ENCODE assay signal across 9 mouse cellular contexts in the genomic region with DNA sequence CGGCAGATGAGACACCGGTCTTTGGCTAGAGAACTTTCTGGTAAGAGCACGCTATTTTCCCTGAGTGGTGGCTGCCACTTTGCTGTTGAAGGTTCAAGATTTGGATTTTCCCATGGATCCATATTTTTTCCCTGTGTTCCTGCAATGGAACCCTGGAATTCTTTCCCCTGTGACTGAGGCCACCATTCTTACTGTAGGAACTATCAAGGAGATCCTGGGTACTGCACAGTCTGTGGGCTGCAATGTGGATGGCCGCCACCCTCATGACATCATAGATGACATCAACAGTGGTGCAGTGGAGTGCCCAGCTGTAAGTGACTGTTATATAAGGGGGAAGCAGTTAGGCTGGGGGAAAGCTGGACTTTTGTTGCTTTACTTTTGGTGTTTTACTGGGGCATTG. TPM values are rescaled to one million over a fixed set of nuclear protein-coding genes. Genes with fewer than 3 reads are reported as not detected.
DNase-seq lines count a peak whose midpoint lies in the region; ATAC-seq and TF ChIP-seq lines count a peak whose summit lies in the region.
"Had no signal": no experiment of that assay in that cellular context is flagged by ENCODE, and none has a peak within 500 bp of the region (broad histone marks: within the 10 kb centered on the region; RNA-seq: fewer than 3 reads in every experiment).

No protein-coding gene starts in this region.

- H3K36me3 ChIP-seq in forebrain, embryonic 10.5 days (replicated peaks) = peaks cover 32% of the 10 kb centered on the region
- H3K36me3 ChIP-seq in forebrain, embryonic 16.5 days (ENCODE audit: control insufficient read depth, insufficient read depth) = peaks cover 13% of the 10 kb centered on the region
- H3K36me3 ChIP-seq in thymus, adult 2 months (ENCODE audit: control insufficient read depth, insufficient read depth, low read length) = peaks cover 15% of the 10 kb centered on the region
- H3K36me3 ChIP-seq in limb, embryonic 14.5 days (ENCODE audit: control insufficient read depth, insufficient read depth, low read length) = peaks cover 28% of the 10 kb centered on the region

- no peak overlapping the region for H3K9ac ChIP-seq in forebrain, embryonic 16.5 days (replicated peaks; ENCODE audit: low read depth, low read length)
- 0 out of 2 replicates have a peak overlapping the region, but pooled peaks have one; percentile 94 for H3K9ac ChIP-seq in limb, embryonic 14.5 days (ENCODE audit: low read depth, low read length, severe bottlenecking)

- no peaks in the 10 kb centered on the region for H3K9me3 ChIP-seq in forebrain, embryonic 10.5 days
- no peaks in the 10 kb centered on the region for H3K9me3 ChIP-seq in forebrain, embryonic 16.5 days (ENCODE audit: control insufficient read depth, low read length)
- H3K9me3 ChIP-seq in limb, embryonic 14.5 days (ENCODE audit: control insufficient read depth, low read length) = no peaks in the 10 kb centered on the region

- H3K4me1 ChIP-seq in forebrain, embryonic 10.5 days = peaks cover 70% of the 10 kb centered on the region
- peaks cover 44% of the 10 kb centered on the region for H3K4me1 ChIP-seq in forebrain, embryonic 16.5 days (replicated peaks; ENCODE audit: control insufficient read depth, insufficient read depth, low read length)
- peaks cover 25% of the 10 kb centered on the region for H3K4me1 ChIP-seq in thymus, adult 2 months (replicated peaks; ENCODE audit: control insufficient read depth, insufficient read depth, low read length)
- peaks cover 32% of the 10 kb centered on the region for H3K4me1 ChIP-seq in limb, embryonic 14.5 days (ENCODE audit: control insufficient read depth, insufficient read depth, low read length)

- H3K4me2 ChIP-seq in forebrain, embryonic 16.5 days (ENCODE audit: low read length) = no peak overlapping the region
- peak overlapping the region; percentile 73 for H3K4me2 ChIP-seq in limb, embryonic 14.5 days (replicated peaks; ENCODE audit: low read depth, low read length, severe bottlenecking)

- H3K4me3 ChIP-seq in forebrain, embryonic 10.5 days = peak overlapping the region; percentile 97
- no peak overlapping the region for H3K4me3 ChIP-seq in forebrain, embryonic 16.5 days (replicated peaks; ENCODE audit: low read length)
- H3K4me3 ChIP-seq in thymus, adult 2 months (ENCODE audit: control insufficient read depth, insufficient read depth, low read length) = no peak overlapping the region
- peak overlapping the region; percentile 74 for H3K4me3 ChIP-seq in limb, embryonic 14.5 days (replicated peaks; ENCODE audit: low read length)

- 76% methylated on average over 4 of the region's 4 CpGs for WGBS in forebrain, embryonic 10.5 days
- WGBS in forebrain, embryonic 16.5 days = 65% methylated on average over 4 of the region's 4 CpGs
- 81% methylated on average over 4 of the region's 4 CpGs for WGBS in thymus, adult 2 months
- WGBS in limb, embryonic 14.5 days = 60% methylated on average over 4 of the region's 4 CpGs

- ATAC-seq in forebrain, embryonic 16.5 days = no peak
- no peak for ATAC-seq in limb, embryonic 14.5 days (ENCODE audit: low FRiP score, low read depth)

- no peak for DNase-seq in forebrain, embryonic 10.5 days (ENCODE audit: extremely low spot score, low spot score)
- no peak for DNase-seq in thymus, adult 2 months
- DNase-seq in thymus, postnatal 25 days = no peak
- DNase-seq in limb, embryonic 14.5 days (ENCODE audit: low spot score) = no peak
- no peak for DNase-seq in frontal cortex, adult 2 months (ENCODE audit: extremely low spot score in 1 of 2, low spot score in 1 of 2)
- DNase-seq in left cerebral cortex, adult 11 months (ENCODE audit: low spot score) = no peak
- DNase-seq in right cerebral cortex, postnatal 36 days (ENCODE audit: low spot score in 2 of 2) = no peak
- DNase-seq: lung, postnatal 4 days had no signal

- no peak for TF ChIP-seq POLR2A in thymus, adult 2 months (IDR thresholded peaks at IDR 0.05; ENCODE audit: control insufficient read depth, extremely low read depth, insufficient read depth, low read length, poor library complexity)
- TF ChIP-seq POLR2A in limb, embryonic 14.5 days (IDR thresholded peaks at IDR 0.05; ENCODE audit: borderline replicate concordance, extremely low read depth, insufficient read depth, insufficient read length) = no peak

- no peaks in the 10 kb centered on the region for H3K27me3 ChIP-seq in forebrain, embryonic 10.5 days (ENCODE audit: poor library complexity, severe bottlenecking)
- no peaks in the 10 kb centered on the region for H3K27me3 ChIP-seq in forebrain, embryonic 16.5 days (replicated peaks; ENCODE audit: control insufficient read depth, insufficient read depth, low read length)
- no peaks in the 10 kb centered on the region for H3K27me3 ChIP-seq in thymus, adult 2 months (ENCODE audit: control insufficient read depth, insufficient read depth, low read length)
- no peaks in the 10 kb centered on the region for H3K27me3 ChIP-seq in limb, embryonic 14.5 days (ENCODE audit: control insufficient read depth, insufficient read depth, low read length)

- no peak for TF ChIP-seq CTCF in thymus, adult 2 months (IDR thresholded peaks at IDR 0.05; ENCODE audit: borderline replicate concordance, control insufficient read depth, extremely low read depth, insufficient read depth, low read length, poor library complexity)

- 0 out of 2 replicates have a peak overlapping the region, but pooled peaks have one; percentile 97 for H3K27ac ChIP-seq in forebrain, embryonic 10.5 days
- no peak overlapping the region for H3K27ac ChIP-seq in forebrain, embryonic 16.5 days (ENCODE audit: low read length)
- H3K27ac ChIP-seq in thymus, adult 2 months (ENCODE audit: control insufficient read depth, insufficient read depth, low read length) = peak overlapping the region; percentile 84; the same call in 1 of the 2 replicates
- H3K27ac ChIP-seq in limb, embryonic 14.5 days (replicated peaks; ENCODE audit: low read depth, low read length) = no peak overlapping the region

RNA-seq across cellular contexts. Expression of a gene that starts 2.1 kb away (rescaled TPM):
- polyA plus RNA-seq in forebrain, embryonic 10.5 days (2016; fragmentation: Nextera tagmentation; extraction: Ambion mirVana) = 6.6 and 8.0 TPM in 2 replicates
- 18.1 and 21.9 TPM in 2 replicates for polyA plus RNA-seq in forebrain, embryonic 16.5 days (2015; fragmentation: Nextera tagmentation; extraction: Ambion mirVana)
- 13.7 and 15.3 TPM in 2 replicates for polyA plus RNA-seq in thymus, adult 2 months (2012; rRNA removed)
- 18.0 and 20.3 TPM in 2 replicates for polyA plus RNA-seq in limb, embryonic 14.5 days (2012; rRNA removed)
- polyA plus RNA-seq in limb, embryonic 14.5 days (2014; fragmentation: Nextera tagmentation; extraction: Ambion mirVana) = 9.4 and 11.5 TPM in 2 replicates
- 21.5 and 26.0 TPM in 2 replicates for polyA plus RNA-seq in frontal cortex, adult 2 months (2012; rRNA removed)

RNA-seq across cellular contexts. Expression of a gene that starts 2.2 kb away (rescaled TPM):
- polyA plus RNA-seq in forebrain, embryonic 10.5 days (2016; fragmentation: Nextera tagmentation; extraction: Ambion mirVana) = 192 and 197 TPM in 2 replicates
- polyA plus RNA-seq in forebrain, embryonic 16.5 days (2015; fragmentation: Nextera tagmentation; extraction: Ambion mirVana) = 101 and 105 TPM in 2 replicates
- 495 and 552 TPM in 2 replicates for polyA plus RNA-seq in thymus, adult 2 months (2012; rRNA removed)
- polyA plus RNA-seq in limb, embryonic 14.5 days (2012; rRNA removed) = 1,366 and 1,484 TPM in 2 replicates
- polyA plus RNA-seq in limb, embryonic 14.5 days (2014; fragmentation: Nextera tagmentation; extraction: Ambion mirVana) = 237 and 247 TPM in 2 replicates
- polyA plus RNA-seq in frontal cortex, adult 2 months (2012; rRNA removed) = 374 and 403 TPM in 2 replicates

RNA-seq across cellular contexts. Expression of a gene that starts 18.3 kb away (rescaled TPM):
- polyA plus RNA-seq in forebrain, embryonic 10.5 days (2016; fragmentation: Nextera tagmentation; extraction: Ambion mirVana) = 14.2 and 14.8 TPM in 2 replicates
- 23.9 and 24.0 TPM in 2 replicates for polyA plus RNA-seq in forebrain, embryonic 16.5 days (2015; fragmentation: Nextera tagmentation; extraction: Ambion mirVana)
- 29.8 and 32.6 TPM in 2 replicates for polyA plus RNA-seq in thymus, adult 2 months (2012; rRNA removed)
- polyA plus RNA-seq in limb, embryonic 14.5 days (2012; rRNA removed) = 26.0 and 40.6 TPM in 2 replicates
- polyA plus RNA-seq in limb, embryonic 14.5 days (2014; fragmentation: Nextera tagmentation; extraction: Ambion mirVana) = 16.8 and 20.4 TPM in 2 replicates
- polyA plus RNA-seq in frontal cortex, adult 2 months (2012; rRNA removed) = 37.7 and 40.8 TPM in 2 replicates

Comparison
In these comparisons a context has a peak if more than half of its experiments do, and no peak if none do; other contexts are left out.
1. H3K27ac ChIP-seq: peak in forebrain, embryonic 10.5 days (single experiment) and thymus, adult 2 months (single experiment); none in forebrain, embryonic 16.5 days (single experiment) and limb, embryonic 14.5 days (single experiment).
2. H3K4me3 ChIP-seq: peak in forebrain, embryonic 10.5 days (single experiment) and limb, embryonic 14.5 days (single experiment); none in forebrain, embryonic 16.5 days (single experiment) and thymus, adult 2 months (single experiment).